Mouse (Mus musculus): Measurements from ENCODE around the gene Kif23. TPM values are rescaled to one million over a fixed set of nuclear protein-coding genes. Genes with fewer than 3 reads are reported as not detected.

Gene Kif23
- 18.6 and 22.2 TPM in 2 replicates for polyA plus RNA-seq (2015; fragmentation: Nextera tagmentation; extraction: Ambion mirVana)

DNA sequence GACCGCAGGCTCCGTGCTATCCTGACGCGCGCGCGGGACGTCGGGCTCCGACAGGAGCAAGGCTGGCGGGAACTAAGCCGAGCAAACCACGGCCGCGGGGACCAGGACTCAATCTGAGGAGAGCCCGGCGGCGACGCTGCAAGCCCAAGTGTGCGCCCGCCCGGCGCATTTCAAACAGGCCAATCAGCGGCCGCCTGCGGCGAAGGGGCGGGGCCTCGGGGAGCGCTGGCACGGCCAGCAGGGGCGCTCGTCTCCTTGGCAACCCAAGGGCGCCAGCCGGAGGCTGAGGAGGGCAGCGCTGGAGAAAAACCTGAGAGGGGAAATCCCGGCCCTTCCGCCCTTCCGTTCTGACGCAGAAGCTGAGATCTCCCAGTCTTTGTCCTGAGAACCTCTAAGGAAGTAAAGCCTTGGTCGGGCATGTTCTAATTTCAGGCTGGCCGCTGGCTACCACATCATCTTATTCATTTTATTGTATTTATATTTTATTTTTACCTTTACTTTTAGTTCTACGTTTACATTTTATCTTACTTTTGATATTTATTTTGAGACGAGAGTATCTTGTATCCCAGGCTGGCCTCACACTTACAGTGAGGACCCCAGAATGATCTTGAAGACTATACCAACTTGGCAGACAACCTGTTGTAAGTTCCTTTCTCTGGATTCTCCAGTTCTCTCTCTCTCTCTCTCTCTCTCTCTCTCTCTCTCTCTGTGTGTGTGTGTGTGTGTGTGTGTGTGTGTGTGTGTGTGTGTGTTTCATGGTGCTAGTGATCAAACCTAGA, at the start of gene Kif23:
Gene Kif23 (minus strand): TSS at position 152 of the 779 bp plus-strand sequence.
- Histone ChIP-seq H3K9ac (peak within 1 kb of the TSS; percentile 77), H3K27me3 (no peaks in the 10 kb centered on the region), H3K27ac (peak within 1 kb of the TSS; percentile 52), H3K4me2 (peak within 1 kb of the TSS; percentile 100), H3K4me3 (peak within 1 kb of the TSS; percentile 68), H3K36me3 (no peaks in the 10 kb centered on the region), H3K9me3 (no peaks in the 10 kb centered on the region), H3K4me1 (replicated peaks) (peaks cover 16% of the 10 kb centered on the region)
- ATAC-seq (ENCODE audit: low FRiP score) = peak; percentile 90
- WGBS = under 1% methylated on average over 44 of the region's 44 CpGs

DNA sequence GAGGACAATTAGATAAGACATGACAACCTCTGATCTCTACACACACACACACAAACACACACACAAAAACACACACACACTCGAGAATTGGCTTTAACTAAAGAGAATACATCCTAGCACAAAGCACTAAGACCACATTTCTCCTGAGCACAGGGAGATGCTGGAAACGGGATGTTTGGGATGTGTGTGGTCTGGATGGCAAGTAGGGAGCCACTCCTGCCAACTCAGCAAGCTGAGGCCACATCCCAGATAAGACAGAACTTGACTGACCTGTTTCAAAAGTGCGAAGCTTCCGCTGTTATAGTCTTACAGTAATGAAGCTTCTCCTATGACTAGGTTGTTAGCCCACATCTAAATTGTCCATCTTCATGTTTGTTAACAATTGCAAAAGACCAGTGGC, 44.6 kb upstream of the Kif23 start:
- 75% methylated on average over 4 of the region's 4 CpGs for WGBS
- H3K4me3 ChIP-seq = no peak overlapping the region
- H3K4me2 ChIP-seq = no peak overlapping the region
- no peaks in the 10 kb centered on the region for H3K36me3 ChIP-seq
- H3K27ac ChIP-seq = no peak overlapping the region
- no peaks in the 10 kb centered on the region for H3K4me1 ChIP-seq (replicated peaks)
- ATAC-seq (ENCODE audit: low FRiP score) = no peak
- no peak overlapping the region for H3K9ac ChIP-seq
- no peaks in the 10 kb centered on the region for H3K9me3 ChIP-seq
- H3K27me3 ChIP-seq = no peaks in the 10 kb centered on the region

DNA sequence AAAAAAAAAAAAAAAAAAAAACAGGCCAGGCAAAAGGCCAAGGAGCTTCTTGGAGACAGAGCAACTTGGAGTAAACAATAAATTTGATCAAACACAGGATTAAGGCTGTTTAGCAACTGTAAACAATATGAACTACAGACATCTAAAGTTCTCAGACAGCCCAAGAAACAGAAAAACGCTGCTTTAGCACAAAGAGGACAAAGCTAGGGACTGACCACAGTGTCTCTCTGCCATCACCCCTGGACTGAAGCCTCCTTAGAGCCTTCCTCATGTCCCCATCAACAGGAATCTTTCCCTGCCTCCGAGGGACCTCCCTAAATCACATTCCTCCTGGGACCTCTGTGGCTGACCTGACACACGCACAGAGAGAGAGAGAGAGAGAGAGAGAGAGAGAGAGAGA, 44.2 kb upstream of the Kif23 start:
- no peaks in the 10 kb centered on the region for H3K27me3 ChIP-seq
- WGBS = 42% methylated on average over 2 of the region's 3 CpGs
- H3K27ac ChIP-seq = no peak overlapping the region
- no peaks in the 10 kb centered on the region for H3K4me1 ChIP-seq (replicated peaks)
- H3K36me3 ChIP-seq = no peaks in the 10 kb centered on the region
- H3K4me3 ChIP-seq = no peak overlapping the region
- no peak overlapping the region for H3K9ac ChIP-seq
- H3K9me3 ChIP-seq = no peaks in the 10 kb centered on the region
- no peak overlapping the region for H3K4me2 ChIP-seq
- no peak for ATAC-seq (ENCODE audit: low FRiP score)

DNA sequence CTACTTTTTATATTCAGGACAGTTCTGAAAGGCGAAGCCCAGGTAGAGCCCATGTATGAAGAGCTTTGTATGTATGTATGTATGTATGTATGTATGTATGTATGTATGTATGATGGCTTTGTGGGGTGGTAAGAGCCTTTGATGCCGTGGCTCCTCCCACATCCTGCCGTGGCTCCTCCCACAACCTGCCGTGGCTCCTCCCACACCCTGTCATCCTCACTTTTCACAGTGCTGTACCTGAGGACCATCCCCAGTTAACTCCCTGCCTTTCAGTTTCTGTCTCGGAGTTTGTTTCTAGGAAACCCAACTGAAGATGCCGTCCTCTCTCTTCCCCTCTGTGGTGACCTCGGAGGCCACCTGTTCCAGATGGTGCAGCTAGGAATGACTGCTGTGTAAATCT, 39.5 kb upstream of the Kif23 start:
- no peak for ATAC-seq (ENCODE audit: low FRiP score)
- 88% methylated on average over 6 of the region's 7 CpGs for WGBS
- Histone ChIP-seq H3K4me1 (replicated peaks) (0 out of 2 replicates have a peak, but pooled peaks cover 5% of the 10 kb centered on the region), H3K27ac (no peak overlapping the region), H3K9me3 (no peaks in the 10 kb centered on the region), H3K4me3 (no peak overlapping the region), H3K4me2 (no peak overlapping the region), H3K36me3 (no peaks in the 10 kb centered on the region), H3K27me3 (no peaks in the 10 kb centered on the region), H3K9ac (no peak overlapping the region)

DNA sequence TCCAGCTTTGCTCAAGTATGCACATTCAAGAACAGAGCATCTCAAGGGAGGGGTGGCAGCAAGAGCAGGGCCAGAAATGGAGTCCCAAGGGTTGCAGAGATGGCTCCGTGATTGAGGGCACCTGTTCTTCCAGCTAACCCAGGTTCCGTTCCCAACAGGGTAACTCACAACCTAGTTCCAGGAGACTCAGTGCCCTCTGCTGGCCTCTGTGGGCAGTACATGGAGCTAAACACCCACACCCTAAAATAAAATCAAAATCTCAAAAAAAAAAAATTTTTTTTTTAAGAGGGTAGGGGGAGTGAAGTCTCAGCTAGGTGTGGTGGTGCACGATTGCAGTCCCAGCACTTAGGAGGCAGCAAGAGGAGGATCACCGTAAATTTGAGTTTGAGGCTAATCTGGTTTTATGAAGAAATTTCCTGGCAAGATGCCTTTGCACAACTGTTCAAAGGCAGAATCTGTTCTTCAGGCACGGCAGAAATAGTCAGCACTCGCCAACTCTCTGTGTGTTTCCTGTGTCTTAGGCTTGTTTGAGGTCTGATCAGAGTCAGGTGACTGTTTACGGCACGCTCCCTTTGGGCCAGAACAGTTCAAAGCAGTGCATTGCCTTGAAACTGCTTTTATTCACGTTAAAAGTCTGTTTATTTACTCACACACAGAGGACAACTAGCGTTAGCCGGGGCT, 38.7 kb upstream of the Kif23 start:
- no peak overlapping the region for H3K9ac ChIP-seq
- 68% methylated on average over 11 of the region's 11 CpGs for WGBS
- no peak overlapping the region for H3K27ac ChIP-seq
- no peaks in the 10 kb centered on the region for H3K36me3 ChIP-seq
- no peaks in the 10 kb centered on the region for H3K9me3 ChIP-seq
- H3K4me1 ChIP-seq (replicated peaks) = 0 out of 2 replicates have a peak, but pooled peaks cover 5% of the 10 kb centered on the region
- ATAC-seq (ENCODE audit: low FRiP score) = no peak
- no peaks in the 10 kb centered on the region for H3K27me3 ChIP-seq
- H3K4me3 ChIP-seq = no peak overlapping the region
- H3K4me2 ChIP-seq = no peak overlapping the region

DNA sequence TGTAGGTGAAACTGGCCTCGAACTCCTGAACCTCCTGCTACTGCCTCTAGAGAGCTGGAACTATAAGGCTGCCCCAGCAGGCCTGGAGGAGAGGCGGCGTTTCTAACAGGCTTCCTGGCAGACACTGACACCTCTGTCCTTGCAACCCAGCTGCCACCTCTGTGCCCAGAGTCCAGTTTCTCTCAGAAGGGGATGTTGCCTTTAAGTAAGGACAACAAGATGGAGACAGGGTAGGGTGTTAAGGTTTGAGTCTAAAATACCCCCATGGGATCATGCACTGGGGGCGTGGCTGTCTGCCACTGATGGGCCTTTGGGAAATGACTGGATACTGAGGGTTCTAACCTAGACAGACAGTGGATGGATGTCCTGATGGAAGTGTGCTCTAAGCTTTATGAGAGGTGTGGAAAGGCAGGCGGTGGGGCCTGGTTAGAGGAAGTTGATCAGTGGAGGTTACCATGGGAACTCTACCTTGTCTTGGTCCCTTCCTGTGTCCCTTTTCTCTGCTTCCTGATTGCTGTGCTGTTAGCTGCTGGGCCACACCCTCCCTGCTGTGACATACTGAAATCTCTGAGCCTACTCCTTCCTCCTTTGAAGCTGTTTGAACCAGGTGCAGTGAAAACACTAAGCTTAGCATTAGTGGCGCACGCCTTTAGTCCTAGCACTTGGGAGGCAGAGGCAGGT, 36.5 kb upstream of the Kif23 start:
- Histone ChIP-seq H3K9ac (no peak overlapping the region), H3K4me1 (replicated peaks) (0 out of 2 replicates have a peak, but pooled peaks cover 5% of the 10 kb centered on the region), H3K27ac (no peak overlapping the region), H3K36me3 (no peaks in the 10 kb centered on the region), H3K4me3 (no peak overlapping the region), H3K27me3 (no peaks in the 10 kb centered on the region), H3K9me3 (no peaks in the 10 kb centered on the region), H3K4me2 (no peak overlapping the region)
- ATAC-seq (ENCODE audit: low FRiP score) = no peak
- WGBS = 84% methylated on average over 7 of the region's 7 CpGs

DNA sequence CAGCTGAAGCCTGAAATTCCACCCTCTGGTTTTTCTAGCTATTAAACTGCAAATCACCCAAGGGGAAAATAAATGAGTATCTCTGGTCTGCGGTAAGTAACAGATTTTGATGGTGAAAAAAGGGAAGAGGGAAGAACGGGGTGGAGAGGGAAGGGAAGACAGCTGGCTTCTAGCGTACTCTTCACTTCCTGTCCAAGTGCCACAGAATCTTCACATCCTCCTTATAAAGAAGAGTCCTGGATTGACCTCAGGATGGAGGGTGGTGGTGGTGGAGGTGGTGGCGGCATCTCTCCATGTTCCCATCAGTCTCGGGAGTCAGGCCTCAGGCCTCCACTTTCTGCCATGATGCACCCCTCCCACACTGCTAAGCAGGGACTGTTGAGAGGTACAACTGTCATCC, 35.3 kb upstream of the Kif23 start:
- WGBS = 87% methylated on average over 5 of the region's 5 CpGs
- H3K4me3 ChIP-seq = no peak overlapping the region
- H3K9me3 ChIP-seq = no peaks in the 10 kb centered on the region
- H3K36me3 ChIP-seq = no peaks in the 10 kb centered on the region
- H3K27ac ChIP-seq = no peak overlapping the region
- no peaks in the 10 kb centered on the region for H3K27me3 ChIP-seq
- H3K4me1 ChIP-seq (replicated peaks) = 0 out of 2 replicates have a peak, but pooled peaks cover 5% of the 10 kb centered on the region
- H3K4me2 ChIP-seq = no peak overlapping the region
- no peak for ATAC-seq (ENCODE audit: low FRiP score)
- H3K9ac ChIP-seq = no peak overlapping the region

DNA sequence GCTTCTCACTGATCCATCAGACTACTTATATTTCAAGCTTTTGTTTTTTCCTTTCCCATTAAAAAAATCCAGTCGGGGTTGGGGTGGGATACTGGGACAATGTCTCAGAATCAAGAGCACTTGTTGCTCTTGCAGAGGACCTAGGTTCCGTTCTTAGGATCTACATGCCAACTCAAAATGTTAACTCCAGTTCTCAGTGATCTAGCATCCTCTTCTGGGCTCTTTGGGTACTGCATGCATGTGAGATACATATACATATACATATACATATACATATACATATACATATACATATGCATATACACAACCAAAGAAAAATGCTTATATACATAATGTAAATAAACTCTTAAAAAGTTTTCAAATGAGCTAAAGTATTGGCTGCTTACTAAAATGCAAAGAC, 33.4 kb upstream of the Kif23 start:
- Histone ChIP-seq H3K4me1 (replicated peaks) (0 out of 2 replicates have a peak, but pooled peaks cover 1% of the 10 kb centered on the region), H3K4me3 (no peak overlapping the region), H3K9ac (no peak overlapping the region), H3K9me3 (no peaks in the 10 kb centered on the region), H3K27me3 (no peaks in the 10 kb centered on the region), H3K36me3 (no peaks in the 10 kb centered on the region), H3K4me2 (no peak overlapping the region), H3K27ac (no peak overlapping the region)
- WGBS = 93% methylated on average over 2 of the region's 2 CpGs
- no peak for ATAC-seq (ENCODE audit: low FRiP score)

DNA sequence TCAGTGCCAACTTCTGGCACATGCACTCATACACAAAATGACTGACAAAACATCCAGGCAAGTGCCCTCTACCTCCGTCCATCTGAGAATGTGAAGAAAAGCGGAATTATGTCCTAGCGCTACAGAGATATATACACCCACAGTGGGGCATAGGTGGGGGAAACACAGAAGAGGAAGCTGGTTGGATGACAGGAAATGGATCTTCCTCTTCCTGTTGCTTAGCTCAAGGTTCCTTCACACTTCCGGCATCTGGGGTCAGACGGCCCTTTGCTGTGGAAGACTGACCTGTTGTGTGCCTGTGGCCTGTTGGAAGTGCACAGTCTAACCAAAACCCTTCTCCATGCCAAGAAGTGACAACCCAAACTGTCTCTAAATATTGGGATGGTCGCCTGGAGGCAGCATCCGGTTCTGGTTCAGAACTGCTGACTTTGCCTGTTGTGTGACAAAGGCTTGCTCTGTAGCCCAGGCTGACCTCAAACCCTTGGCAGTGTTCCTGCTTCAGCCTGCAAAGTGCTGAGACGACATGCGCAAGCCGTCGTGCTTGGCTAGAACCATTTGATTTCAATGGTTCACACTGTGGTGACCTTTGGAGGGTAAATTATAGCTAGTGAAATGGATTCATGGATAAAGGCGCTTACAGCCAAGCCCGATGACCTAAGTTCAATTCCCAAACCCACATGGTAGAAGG, 30.8 kb upstream of the Kif23 start:
- Histone ChIP-seq H3K27ac (no peak overlapping the region), H3K4me1 (replicated peaks) (no peaks in the 10 kb centered on the region), H3K36me3 (no peaks in the 10 kb centered on the region), H3K9me3 (no peaks in the 10 kb centered on the region), H3K4me3 (no peak overlapping the region), H3K9ac (no peak overlapping the region), H3K4me2 (no peak overlapping the region), H3K27me3 (no peaks in the 10 kb centered on the region)
- 91% methylated on average over 13 of the region's 13 CpGs for WGBS
- no peak for ATAC-seq (ENCODE audit: low FRiP score)

DNA sequence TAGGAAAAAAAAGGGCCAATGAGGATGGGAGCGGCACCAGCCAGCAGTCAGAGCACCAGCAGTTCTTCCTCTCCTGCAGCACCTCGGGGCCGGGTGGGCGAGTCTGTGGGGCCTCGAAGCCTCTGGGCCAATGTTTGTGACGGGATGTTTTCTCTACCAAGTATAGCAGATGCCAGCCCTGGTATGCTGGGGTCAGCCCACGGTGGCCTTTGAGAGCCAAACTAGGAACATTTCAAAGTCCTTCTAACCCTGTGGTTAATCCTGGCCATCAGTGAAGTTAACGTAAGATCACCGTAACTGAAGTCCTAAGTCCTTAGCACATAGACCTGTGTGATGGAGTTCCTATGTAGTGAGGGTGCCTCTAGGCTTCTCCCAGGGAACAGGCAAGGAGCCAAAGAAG, 25.5 kb upstream of the Kif23 start:
- H3K4me1 ChIP-seq (replicated peaks) = no peaks in the 10 kb centered on the region; the same call in 1 of the 2 replicates
- no peak for ATAC-seq (ENCODE audit: low FRiP score)
- no peak overlapping the region for H3K4me3 ChIP-seq
- H3K27me3 ChIP-seq = peaks cover 11% of the 10 kb centered on the region; the same call in 1 of the 2 replicates
- no peaks in the 10 kb centered on the region for H3K36me3 ChIP-seq
- H3K9me3 ChIP-seq = no peaks in the 10 kb centered on the region
- no peak overlapping the region for H3K27ac ChIP-seq
- no peak overlapping the region for H3K9ac ChIP-seq
- no peak overlapping the region for H3K4me2 ChIP-seq
- 39% methylated on average over 9 of the region's 9 CpGs for WGBS

DNA sequence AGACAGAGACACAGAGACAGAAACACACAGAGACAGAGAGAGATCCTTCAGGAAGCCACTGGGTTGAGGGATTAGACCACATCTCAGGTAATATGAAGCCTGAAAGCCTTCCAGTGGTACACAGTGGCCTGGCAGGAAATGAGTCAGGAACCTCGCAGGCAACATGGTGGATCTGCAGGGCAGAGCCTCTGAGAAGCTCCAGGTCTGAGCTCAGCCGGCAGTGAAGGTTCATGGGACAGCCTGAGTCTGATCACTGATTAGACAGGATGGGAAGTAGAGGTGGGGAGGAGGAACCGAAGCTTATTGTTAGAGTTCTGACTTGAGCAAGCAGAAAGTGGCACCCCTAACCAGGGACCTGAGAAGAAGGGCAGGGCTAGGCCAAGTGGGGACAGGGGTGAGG, 24.5 kb upstream of the Kif23 start:
- Histone ChIP-seq H3K4me3 (no peak overlapping the region), H3K9ac (no peak overlapping the region), H3K9me3 (no peaks in the 10 kb centered on the region), H3K4me1 (replicated peaks) (no peaks in the 10 kb centered on the region; the same call in 1 of the 2 replicates), H3K27me3 (peaks cover 11% of the 10 kb centered on the region; the same call in 1 of the 2 replicates), H3K4me2 (no peak overlapping the region), H3K27ac (no peak overlapping the region), H3K36me3 (no peaks in the 10 kb centered on the region)
- 84% methylated on average over 3 of the region's 3 CpGs for WGBS
- ATAC-seq (ENCODE audit: low FRiP score) = no peak

DNA sequence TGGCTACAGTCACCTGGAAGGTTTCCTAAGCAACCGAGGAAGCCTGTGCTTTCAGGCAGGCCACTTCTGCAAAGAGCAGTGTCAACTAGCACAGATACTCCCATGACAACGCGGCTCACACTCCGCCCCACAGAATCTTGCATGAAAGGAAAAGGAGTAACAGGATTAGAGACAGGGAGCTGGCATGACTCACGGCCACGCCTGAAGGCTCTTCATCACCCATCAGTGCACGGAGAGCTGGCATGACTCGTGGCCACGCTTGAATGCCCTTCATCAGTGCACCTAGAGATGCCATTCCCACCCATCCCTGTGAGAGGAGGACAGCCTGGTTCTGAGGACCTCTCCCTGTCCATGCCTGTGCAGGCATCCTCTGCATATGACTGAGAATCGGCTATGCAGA, 20.8 kb upstream of the Kif23 start:
- WGBS = 77% methylated on average over 10 of the region's 10 CpGs
- Histone ChIP-seq H3K9ac (no peak overlapping the region), H3K36me3 (no peaks in the 10 kb centered on the region), H3K4me1 (replicated peaks) (no peaks in the 10 kb centered on the region; the same call in 1 of the 2 replicates), H3K27ac (no peak overlapping the region), H3K4me3 (no peak overlapping the region), H3K27me3 (peaks cover 11% of the 10 kb centered on the region; the same call in 1 of the 2 replicates), H3K4me2 (no peak overlapping the region), H3K9me3 (no peaks in the 10 kb centered on the region)
- ATAC-seq (ENCODE audit: low FRiP score) = no peak

Data from hindbrain, embryonic 13.5 days (tissue).